Mouse (Mus musculus) spleen, postnatal 14 days (tissue): ENCODE results near the gene Zfp2.
A peak's percentile ranks its signal among the peaks of the same experiment; 100 is the strongest.

ENCODE experiments used
- DNase-seq, 2 experiments: peaks; one replicate each; pipeline ENCODE4 v3.0.0; 2021 to 2022; ENCODE audit warnings: low spot score in 2 of 2

Gene Zfp2

DNA sequence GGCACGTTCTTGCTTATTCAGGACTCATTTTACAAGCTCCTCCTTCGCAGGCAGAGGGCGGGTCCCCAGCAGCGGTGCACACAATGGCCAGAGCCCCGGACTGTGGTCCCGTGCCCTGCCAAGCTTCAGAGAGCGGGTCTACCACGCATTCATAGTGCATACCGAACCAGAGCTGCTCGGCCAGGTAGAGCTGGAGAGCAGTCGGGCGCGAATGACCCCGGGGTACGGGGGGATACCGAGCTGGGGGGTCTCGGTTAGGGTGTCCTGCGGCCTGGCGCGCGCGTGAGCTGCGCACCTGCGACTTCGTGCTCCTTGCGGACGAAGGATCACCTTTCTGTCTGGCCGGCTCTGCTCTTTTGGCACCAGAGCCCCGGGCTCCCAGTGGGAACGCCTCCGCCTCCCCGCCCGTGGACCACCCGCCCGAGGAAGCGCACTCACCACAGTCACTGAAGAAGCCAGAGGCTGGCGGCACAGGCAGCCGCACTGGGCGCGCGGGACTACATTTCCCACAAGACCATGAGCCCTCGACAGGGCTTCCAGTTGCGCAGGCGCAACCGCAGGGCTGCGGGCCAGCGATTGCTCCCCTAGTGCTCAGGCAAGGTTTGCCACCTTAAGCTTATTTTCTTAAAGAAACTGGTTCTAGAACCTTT, at the start of gene Zfp2:
TSS of gene Zfp2 (minus strand) at position 495 of the 650 bp plus-strand sequence.
- peak; percentile 60 to 73 for DNase-seq

DNA sequence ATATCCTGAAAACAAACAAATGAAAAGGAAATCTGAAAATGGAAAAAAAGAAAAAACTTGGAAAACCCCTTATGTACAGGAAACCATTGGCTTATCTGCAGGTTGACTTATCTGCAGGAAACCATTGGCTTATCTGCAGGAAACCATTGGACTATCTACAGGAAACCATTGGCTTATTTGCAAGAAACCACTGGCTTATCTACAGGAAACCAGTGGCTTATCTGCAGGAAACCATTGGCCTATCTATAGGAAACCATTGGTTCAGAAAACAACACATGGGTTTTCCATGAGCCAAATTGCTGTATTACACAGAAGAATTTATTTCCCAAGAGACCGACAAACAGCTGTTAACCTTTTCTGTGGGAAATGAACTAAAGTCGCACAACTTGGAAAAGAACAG, 48.9 kb upstream of the Zfp2 start:
- no peak for DNase-seq

DNA sequence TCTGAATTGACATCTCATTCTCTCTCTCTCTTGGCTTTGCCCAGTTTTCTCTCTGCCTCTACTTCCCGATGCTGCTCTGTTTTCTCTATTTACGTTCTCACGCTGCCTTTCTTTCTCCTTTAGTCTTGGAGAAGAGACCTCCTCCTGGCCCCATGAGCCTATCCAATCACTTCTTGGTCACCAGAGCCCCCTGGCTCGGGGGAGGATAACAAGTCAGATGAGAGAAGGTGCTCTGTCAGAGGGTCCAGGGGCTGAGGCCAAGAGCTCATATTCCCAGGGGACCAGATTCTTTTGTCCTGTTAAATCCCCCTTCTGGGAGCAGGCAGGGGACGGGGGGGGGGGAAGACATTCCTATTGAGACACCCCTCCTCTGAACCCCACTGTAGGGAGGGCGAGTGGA, 37.7 kb upstream of the Zfp2 start, which contains the start of gene Prop1:
TSS of gene Prop1 (minus strand) at position 101 of the 400 bp plus-strand sequence.
- DNase-seq: no peak

GRCm38 (mm10) chr11:50952290-50952689, 36.3 kb upstream of the Zfp2 start:
- DNase-seq: no peak

DNA sequence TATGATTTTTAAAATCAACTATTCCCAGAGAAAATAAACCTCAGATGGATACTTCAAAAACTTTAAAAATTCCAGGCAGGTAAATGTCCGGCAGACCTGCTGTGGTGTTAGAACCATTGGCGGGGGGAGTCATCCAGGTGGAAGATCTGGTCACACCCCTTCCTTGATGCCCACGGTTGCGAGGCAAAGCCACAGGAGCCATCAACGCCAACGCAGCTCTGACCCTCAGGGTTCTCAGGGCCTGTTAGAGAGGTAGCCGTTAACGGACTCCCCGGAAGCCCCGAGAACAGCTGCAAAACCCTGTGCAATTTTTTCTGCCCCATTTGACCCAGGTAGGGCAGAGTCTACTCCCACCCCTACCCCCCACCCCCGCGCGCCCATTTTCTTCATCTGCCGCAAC, 27.5 kb upstream of the Zfp2 start, which contains the start of gene 4933414I15Rik:
TSS of gene 4933414I15Rik (minus strand) at position 260 of the 400 bp plus-strand sequence.
- DNase-seq: no peak

DNA sequence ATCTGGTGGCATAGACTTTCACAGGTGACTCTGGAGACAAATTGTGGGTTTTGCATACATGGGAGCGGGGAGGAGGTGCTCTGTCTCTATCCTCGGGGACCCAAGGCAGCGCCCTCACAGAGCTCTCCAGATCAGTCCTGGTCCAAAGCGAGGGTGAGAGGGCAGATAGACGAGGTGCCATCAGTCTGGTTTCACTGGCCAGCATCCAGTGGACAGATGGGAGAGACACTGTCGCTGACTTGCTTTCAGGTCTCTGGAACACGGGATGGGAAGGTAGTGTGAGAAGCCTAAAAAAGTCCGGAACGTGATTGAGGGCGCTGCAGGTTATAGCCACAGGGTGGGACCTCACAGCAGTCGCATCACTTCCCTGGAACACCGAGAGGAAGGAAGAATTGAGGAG, 26.4 kb upstream of the Zfp2 start:
- DNase-seq: no peak

GRCm38 (mm10) chr11:50939621-50940366, 23.8 kb upstream of the Zfp2 start:
- no peak for DNase-seq

DNA sequence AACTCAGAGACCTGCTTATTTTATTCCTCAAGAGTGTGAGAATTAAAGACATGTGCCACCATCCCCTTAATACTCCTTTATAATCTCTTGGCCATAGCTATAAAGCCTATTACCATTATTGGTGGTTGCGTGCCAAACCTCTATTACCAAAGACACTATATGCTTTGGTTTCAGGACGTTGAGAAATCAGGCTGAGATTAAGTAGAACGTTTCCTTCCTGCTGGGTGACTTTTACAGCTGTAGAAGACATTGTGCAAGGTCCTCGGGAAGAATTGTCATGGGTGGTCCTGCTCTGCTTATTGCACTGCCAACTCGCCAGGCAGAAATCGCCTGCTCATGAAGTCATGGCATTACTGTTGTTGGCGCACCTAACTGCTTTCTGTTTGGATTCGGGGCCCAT, 22.5 kb upstream of the Zfp2 start:
- DNase-seq: no peak

DNA sequence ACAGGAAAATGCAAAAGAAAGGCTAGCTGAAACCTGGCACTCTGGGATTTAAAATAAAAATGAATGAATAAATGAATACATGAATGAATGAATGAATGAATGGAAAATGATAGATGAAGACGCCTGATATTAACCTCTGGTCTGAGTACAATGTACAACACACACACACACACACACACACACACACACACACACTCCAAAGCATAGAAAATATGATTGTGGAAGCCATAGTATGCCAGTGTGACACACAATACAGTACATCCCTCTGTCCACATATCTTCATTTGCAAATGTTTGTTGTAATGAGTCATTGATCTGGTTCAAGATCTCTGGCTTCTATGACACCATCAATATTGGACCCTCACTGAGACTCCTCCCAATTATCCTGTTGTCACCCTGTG, 16.1 kb upstream of the Zfp2 start:
- no peak for DNase-seq

DNA sequence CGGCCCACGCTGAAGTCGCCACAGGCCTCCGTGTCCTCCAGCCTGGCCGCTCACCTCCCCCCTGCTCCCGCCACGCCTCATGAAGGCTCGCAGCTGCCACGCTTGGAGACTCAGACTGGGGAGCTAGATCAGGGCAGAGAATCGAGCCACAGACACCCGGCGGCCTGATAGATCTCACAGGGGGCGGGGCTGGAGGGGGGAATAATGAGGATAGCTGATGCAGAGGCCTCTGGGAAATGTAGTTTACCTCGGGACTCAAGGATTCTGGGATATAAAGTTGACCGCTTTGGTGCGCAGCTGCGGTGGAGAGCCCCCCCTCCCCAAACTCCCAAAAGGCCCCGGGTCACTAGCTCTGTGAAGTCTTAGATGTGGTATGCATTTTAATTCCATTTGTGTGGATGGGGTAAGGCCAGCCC, 15.5 kb upstream of the Zfp2 start, which contains the start of gene Zfp354b:
TSS of gene Zfp354b (minus strand) at position 183 of the 416 bp plus-strand sequence.
- peak in 1 of 2 experiments; percentile 41 for DNase-seq

GRCm38 (mm10) chr11:50931021-50931420, 15.1 kb upstream of the Zfp2 start:
- DNase-seq: no peak

DNA sequence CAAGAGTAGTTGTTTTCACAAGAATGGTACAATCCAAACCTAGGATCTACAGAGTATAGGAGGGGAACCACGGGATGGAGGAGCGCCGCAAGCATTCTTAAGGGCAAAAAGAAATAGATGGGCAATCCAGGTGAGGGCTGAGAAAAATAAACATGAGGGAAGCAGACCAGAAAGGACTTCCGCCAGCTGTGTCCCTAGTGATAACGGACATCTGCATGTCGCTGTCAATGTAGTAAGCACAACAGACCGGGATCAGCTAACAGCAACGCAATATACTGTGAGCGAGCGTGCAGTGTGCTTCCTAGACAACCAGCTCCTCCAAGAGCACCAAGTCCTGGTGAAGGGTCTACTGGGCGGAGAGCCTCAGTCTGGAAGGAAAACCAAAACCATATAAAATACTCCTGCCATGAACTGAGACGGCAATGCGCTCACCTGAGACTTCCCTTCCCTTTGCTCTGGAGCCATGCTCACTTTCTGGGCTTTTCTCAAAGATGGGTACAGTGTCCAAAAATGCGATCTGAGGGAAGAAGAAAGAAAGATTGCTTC, 14.6 kb upstream of the Zfp2 start:
- no peak for DNase-seq

GRCm38 (mm10) chr11:50914461-50914860, 1.5 kb downstream of the Zfp2 start:
- DNase-seq: no peak

DNA sequence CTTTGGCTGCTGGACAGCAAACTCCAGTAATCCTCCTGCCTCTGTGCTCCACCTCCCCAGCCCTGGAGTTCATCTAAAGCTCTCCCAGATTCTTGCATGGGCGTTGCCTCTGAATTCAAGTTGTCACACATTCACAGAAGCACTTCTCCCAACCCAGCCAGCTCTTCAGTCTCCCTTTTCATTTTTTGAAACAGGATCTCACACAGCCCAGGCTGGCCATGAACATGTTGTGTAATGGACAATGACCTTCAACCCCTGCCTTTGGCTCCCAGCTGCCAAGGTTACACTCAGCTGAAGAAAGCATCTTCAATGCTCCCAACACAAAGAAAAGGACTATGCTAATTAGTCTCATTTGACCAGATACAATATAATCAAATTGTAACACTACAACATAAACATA, 2.7 kb downstream of the Zfp2 start:
- DNase-seq: no peak

GRCm38 (mm10) chr11:50908136-50908535, 7.8 kb downstream of the Zfp2 start:
- no peak for DNase-seq

GRCm38 (mm10) chr11:50897359-50897758, 18.6 kb downstream of the Zfp2 start:
- DNase-seq: no peak

DNA sequence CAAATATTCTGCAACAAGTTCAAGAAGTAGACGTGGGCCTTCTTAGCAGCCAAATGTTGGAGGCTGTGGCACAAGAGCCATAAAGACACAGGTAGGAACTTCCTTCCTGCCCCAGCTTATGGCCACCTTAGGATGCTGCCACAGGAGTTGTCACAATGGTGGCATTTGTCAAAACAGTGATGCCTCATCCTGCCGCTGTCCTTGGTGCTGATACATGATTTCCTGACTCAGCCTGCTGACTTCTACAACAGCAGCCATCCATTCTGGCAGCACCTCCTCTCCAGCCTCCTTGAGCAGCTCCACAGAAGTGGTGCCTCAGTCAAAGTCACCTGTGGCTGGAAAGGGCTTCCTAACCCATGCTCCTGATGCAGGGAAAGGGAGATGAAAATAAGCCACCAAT, 23.5 kb downstream of the Zfp2 start:
- no peak for DNase-seq

DNA sequence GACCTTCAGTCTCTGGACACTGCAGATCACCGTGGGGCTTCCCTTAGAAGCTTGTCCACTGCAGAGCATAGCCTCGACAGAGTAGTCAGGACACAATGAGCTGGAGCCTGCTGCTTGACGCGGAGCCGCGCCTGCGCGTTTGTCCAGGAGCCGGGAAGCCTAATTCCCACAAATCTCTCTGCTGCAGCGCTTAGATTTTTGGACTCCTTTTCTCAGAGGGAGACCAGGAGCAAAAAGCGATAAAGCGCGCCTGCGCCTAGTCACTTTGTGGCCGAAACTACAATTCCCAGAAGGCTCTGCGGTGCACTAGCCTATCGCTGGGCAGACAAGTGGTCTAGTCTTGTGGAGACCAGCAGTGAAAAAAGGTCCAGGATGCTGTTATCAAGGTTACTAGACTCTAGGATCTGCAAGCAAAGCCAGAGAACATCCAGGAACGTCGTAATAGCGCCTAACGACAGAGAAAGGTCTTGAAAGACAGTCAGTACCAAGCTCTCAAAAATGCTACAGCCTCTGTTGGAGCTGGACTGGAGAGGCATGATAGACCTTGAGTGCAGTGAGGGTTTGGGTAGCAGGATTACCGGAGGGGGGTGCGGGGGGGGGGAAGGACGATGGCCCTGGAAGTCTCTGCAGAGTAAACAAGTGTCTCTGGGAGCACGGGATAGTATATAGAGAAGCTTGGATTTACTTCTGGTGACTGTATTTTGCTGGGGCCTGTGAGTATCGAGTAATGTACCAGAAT, 28.4 kb downstream of the Zfp2 start, which contains the start of gene Zfp454:
TSS of gene Zfp454 (minus strand) at position 262 of the 739 bp plus-strand sequence.
- DNase-seq: peak in 1 of 2 experiments; percentile 10

DNA sequence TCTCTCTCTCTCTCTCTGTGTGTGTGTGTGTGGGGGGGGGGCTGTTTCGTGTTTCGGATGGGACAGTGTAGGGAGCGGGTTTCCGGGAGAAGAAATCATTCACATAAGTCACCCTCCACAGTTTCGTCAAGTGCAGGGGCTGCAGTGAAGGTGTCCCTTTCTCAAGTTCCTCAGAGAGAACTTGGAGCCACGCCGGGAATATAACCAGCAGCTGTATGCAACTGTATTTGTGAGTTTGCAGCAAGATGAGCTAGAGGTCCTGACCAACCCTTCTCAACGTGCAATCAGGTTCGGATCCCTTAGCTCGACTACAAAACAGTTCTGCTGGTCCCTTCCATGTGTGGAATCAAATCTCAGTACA, 29.1 kb downstream of the Zfp2 start:
- DNase-seq: no peak

GRCm38 (mm10) chr11:50886231-50886932, 29.6 kb downstream of the Zfp2 start:
- DNase-seq: no peak

DNA sequence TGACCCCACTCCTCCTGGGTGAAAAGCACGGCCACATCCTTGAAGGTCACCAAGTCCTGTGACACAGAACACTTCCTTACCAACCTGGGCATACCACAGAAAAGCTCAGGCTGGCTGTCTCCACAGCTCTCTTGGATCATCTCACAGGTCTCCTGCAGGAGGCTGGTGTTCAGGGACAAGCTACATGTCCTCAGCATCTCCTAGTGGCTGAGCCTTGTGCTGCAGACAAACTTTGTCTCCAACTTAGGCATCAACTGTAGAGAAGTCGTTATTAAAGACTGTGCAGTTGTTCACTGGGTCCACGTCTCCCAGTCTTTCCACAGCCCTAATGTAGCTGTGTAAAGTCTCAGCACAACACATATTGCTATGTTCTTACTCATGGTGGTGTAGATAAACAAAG, 32.2 kb downstream of the Zfp2 start:
- DNase-seq: no peak
